Mouse (Mus musculus) liver, postnatal 0 days (tissue): ENCODE data around the gene Mzt1.

Experiments used
- CTCF ChIP-seq: sonication (generic); IDR thresholded peaks from 2 replicates; pipeline ENCODE4 v1.5.1; 2016; ENCODE audit warnings: antibody characterized with exemption, low read depth
- EP300 ChIP-seq: IDR thresholded peaks from 2 replicates; pipeline ENCODE4 v1.6.1; 2016; ENCODE audit warnings: antibody characterized with exemption, low read depth, mild to moderate bottlenecking

- TF ChIP-seq EP300: no peak
- no peak for TF ChIP-seq CTCF
Observed at GRCm38 (mm10) chr14:99031337-99031873, 14.5 kb downstream of the Mzt1 start.
